23 mouse cellular contexts compared by ENCODE assay signal in the genomic region with DNA sequence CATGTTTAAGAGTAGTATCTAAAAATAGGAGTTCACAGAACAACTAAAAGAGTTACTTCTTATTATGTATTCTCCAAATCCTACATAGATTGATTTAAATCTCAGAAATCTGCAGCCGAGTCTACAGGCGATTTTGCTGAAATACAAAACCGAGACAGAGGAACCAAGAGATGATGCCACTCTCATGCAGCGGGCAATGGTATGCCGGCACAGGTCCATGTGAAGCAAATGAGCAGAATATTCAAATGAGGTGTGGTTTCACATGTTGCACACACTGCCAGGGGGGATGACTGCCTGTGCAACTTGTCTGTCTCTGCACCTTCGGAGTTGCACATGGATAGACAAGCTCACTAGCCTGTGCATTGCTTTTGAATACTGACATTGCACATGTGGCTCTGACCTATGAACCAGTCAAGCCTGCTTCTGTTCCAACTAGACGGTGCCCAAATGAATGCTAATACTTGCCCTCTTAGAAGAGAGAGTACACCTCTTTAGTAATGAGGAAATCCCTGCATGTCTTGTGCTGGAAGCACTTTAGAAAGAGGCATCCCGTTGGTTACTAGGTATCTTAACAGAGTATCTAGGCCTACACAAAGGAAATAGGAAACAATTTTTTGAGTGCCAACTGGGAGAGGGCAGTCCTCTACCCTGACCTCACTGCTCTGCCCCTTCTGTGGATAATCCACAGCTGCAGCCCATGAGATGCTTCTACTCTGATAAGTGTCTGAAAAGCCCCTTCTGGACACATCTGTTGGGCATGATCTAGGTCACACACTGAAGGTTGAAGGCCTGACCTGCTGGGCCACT.
"Had no signal": no experiment of that assay in that cellular context is flagged by ENCODE, and none has a peak within 500 bp of the region (broad histone marks: within the 10 kb centered on the region; RNA-seq: fewer than 3 reads in every experiment).

No protein-coding gene starts in this region.

- H3K9ac ChIP-seq: liver, embryonic 13.5 days; liver, embryonic 15.5 days; liver, postnatal 0 days; lung, embryonic 15.5 days; midbrain, embryonic 13.5 days; neural tube, embryonic 13.5 days; neural tube, embryonic 15.5 days had no signal

- DNase-seq: liver, embryonic 13.5 days; liver, postnatal 0 days; lung, adult 2 months; lung, postnatal 14 days; lung, postnatal 36 days; retina, postnatal 1 day; right cerebral cortex, adult 18-20 months; right cerebral cortex, postnatal 25 days; right cerebral cortex, postnatal 4 days; spleen, adult 18-20 months; thymus, adult 18-20 months; thymus, postnatal 14 days; thymus, postnatal 36 days had no signal

- H3K27ac ChIP-seq: liver, embryonic 13.5 days; liver, embryonic 15.5 days; lung, embryonic 15.5 days; macrophage; midbrain, embryonic 10.5 days; midbrain, embryonic 13.5 days; neural tube, embryonic 13.5 days; neural tube, embryonic 15.5 days had no signal

- H3K4me3 ChIP-seq: liver, embryonic 13.5 days; liver, embryonic 15.5 days; lung, embryonic 15.5 days; midbrain, embryonic 10.5 days; midbrain, embryonic 13.5 days; myocyte; neural tube, embryonic 13.5 days; neural tube, embryonic 15.5 days had no signal

- H3K9me3 ChIP-seq: liver, embryonic 13.5 days; liver, embryonic 15.5 days; lung, embryonic 15.5 days; midbrain, embryonic 10.5 days; midbrain, embryonic 13.5 days; neural tube, embryonic 13.5 days; neural tube, embryonic 15.5 days had no signal

- H3K4me2 ChIP-seq: liver, embryonic 13.5 days; liver, embryonic 15.5 days; lung, embryonic 15.5 days; midbrain, embryonic 13.5 days; neural tube, embryonic 13.5 days; neural tube, embryonic 15.5 days had no signal

- H3K36me3 ChIP-seq: liver, embryonic 13.5 days; liver, embryonic 15.5 days; lung, embryonic 15.5 days; midbrain, embryonic 10.5 days; midbrain, embryonic 13.5 days; neural tube, embryonic 13.5 days; neural tube, embryonic 15.5 days had no signal

- H3K4me1 ChIP-seq: liver, embryonic 13.5 days; liver, embryonic 15.5 days; lung, embryonic 15.5 days; midbrain, embryonic 10.5 days; midbrain, embryonic 13.5 days; neural tube, embryonic 13.5 days; neural tube, embryonic 15.5 days had no signal

- H3K27me3 ChIP-seq: liver, embryonic 13.5 days; liver, embryonic 15.5 days; lung, embryonic 15.5 days; midbrain, embryonic 13.5 days; neural tube, embryonic 13.5 days; neural tube, embryonic 15.5 days had no signal

- ATAC-seq: liver, postnatal 0 days; lung, postnatal 0 days; midbrain, embryonic 13.5 days; midbrain, embryonic 16.5 days had no signal
